Mouse (Mus musculus) A20 (cell line): ENCODE data around the gene Car6.

Experiments used
- DNase-seq: peaks from one replicate; pipeline ENCODE4 v3.0.0-alpha.2; 2011; ENCODE audit warnings: low read depth, low spot score

Car6 gene

DNA sequence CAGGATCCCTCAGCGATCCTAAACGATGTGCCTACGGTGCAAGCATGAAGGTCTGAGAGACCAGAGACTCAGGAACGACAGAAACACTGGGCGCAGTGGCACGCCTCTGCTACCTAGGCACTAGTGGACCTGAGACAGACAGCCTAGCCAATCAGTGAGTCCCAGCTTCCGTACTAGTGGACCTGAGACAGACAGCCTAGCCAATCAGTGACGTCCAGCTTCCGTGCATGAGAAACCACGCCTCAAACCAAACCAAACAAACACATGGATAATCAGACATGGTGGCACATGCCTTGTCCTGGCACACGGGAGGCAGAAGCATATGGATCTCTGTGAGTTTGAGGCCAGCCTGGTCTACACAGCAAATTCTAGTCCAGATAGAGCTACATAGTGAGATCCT is 12.9 kb downstream of the Car6 start:
- DNase-seq: peak; percentile 53

DNA sequence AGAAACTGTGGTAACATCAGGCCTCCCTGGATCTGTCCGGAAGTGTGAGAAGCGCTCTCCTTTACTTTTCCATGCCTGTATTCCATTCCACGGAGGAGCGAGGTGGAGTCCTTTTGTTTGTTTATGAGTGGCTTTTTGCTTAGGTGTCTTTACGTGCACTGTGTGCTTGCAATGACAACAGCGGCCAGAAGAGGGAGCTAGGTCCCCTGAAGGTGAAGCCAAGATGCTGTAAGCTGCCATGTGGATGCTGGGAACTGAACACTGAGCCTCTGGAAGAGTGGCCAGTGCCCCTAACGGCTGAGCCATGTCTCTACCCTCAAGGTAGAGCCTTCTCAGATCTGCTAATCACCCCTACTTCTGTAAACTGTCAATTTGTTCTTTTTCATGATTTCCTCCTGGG is 19.8 kb downstream of the Car6 start:
- peak; percentile 66 for DNase-seq

DNA sequence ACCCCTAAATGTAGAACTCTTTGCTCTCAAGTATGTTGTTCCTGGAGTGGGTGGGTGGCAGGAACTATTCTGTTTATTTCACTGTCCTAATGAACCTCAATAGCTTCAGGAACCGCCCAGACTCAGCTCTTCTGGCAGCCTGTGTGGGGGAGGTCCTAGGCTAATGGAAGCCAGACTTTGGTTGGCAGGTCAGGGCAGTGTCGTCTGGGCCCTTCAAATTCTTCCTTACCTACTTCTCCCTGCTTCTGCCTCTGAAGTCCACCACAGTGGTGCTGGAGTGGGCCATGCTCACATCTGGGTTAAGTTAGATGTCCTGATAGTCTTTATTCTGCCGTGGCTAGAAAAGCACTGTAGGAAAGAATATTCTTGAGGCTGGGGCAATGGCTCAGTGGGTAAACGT is 23.0 kb downstream of the Car6 start:
- DNase-seq: no peak

DNA sequence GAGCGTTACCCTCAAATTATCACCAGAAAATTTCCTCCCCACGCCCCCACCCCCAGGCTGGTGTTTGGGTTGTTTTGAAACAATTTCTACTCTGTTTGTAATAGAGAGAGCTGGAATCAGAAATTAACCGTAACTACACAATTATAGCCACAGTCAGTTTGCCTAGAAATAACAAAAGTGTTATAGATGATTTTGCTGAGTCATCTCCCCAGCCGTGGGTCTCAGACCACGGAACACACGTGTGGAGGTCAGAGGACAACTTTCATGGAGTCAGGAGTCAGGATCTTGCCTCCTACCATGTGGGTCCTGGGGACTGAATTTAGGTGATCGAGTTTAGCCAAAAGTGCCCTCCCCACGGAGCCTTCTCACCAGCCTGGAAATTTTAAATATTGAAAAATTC is 24.0 kb downstream of the Car6 start:
- DNase-seq: no peak

DNA sequence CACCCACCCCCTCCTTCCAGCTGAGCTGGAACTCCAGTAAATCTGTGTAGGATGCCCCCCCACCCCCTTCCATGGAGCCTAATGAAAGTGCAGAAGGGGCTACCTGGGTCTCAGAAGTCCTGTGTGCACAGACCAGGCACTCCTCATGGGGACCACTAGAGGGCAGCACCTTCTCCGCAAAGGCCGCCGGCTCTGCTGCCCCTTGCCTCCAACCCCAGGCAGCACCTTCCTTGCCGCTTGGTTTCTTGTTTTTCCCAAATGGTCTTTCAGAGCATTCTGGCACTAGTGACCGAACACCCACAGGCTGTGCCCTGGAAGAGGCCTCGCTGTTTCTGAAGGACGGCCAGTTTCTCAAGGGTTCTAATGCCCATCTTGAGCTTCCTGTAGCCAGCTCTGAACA is 24.6 kb downstream of the Car6 start:
- DNase-seq: peak; percentile 71

DNA sequence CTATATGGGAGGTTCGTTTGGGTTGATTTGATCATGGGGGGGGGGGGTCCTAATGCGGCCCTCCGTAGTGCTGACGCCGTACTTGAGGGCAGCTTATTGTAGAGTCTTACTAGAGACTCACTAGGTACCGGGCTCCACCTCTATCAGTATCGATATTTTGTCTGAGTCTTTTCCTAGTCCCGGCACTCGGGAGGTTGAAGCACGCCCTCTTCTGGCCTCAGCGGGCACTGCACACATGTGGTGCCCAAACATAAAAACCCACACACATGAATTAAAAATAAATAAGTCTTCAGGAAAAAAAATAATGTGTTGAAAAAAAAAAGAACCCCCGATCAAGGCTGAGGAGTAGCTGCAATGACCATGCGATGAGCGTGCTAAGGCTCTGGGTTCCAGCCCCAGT is 27.1 kb downstream of the Car6 start:
- no peak for DNase-seq

DNA sequence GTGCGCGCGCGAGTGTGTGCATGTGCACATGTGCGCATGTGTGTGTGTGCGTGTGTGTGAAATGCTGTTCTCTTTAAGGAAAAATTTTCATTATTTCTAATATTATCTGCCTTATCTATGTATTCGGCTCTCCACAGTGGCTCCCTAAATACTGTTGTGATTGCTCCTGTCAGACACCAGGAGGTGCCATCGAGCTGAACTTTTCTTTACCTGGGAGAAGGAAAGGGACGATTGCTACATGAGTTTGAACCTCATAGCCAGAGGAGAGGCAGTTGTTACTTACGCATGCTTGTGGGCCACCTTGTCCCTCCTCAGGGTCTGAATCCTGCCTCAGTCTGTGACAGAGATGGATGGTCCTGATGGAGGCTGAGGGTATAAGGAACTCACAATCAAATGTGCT is 27.9 kb downstream of the Car6 start:
- DNase-seq: peak; percentile 57

DNA sequence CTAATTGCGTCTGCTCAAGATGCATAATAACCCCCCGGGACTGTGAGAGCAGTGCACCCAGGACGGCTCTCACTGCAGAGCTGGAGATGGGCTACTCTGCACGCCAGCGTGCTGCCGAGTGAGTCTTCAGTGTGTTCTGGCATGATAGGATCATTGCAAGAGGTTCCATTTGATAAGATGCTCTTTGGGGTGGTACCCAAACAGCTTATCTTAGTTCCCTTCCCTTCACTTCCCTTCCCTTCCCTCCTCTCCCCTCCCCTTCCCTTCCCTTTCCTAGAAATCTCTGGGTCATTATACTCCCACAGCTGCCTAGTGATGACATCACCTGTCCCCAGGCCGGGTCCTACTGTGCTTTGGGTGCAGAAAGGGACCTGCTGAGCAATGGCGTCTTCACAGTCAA is 29.0 kb downstream of the Car6 start:
- no peak for DNase-seq

DNA sequence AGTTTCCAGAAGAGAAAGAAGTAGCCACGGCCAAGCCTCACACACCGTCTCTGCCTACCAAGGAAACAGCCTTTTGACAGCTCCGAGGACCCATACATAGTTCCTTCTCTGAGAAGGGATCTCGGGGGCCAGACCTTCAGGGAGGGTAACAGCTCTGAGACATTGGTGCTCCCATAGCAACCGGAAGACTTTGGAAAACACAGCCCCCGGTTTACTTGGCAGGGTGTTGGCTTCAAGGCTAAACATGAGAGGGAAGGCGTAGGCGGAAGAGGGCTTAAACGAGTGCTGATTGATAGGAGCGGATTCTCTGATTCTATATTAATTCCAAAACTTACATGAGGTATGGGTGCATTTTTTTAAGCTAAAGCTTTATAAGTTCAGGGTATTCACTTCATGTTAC is 32.7 kb downstream of the Car6 start:
- no peak for DNase-seq

DNA sequence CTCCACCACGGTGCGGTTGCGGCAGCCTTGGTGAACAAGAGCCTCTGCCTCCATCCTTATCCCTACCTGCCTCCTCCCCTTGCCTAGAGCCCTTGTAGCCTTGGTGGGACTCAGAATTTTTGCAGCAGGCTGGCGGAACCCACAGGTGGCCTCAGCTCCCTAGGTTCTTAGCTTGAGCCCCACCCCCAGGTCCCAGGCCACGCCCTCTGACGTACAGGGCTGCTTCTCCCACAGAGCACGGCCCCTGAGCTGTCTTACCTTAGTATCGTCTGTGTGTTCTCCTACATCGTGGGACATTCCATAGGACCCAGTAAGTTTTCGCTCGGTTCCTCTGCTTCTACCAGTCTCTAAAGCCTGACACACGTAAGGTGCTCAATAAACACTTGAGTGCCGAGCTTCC is 36.3 kb downstream of the Car6 start:
- DNase-seq: peak; percentile 90

DNA sequence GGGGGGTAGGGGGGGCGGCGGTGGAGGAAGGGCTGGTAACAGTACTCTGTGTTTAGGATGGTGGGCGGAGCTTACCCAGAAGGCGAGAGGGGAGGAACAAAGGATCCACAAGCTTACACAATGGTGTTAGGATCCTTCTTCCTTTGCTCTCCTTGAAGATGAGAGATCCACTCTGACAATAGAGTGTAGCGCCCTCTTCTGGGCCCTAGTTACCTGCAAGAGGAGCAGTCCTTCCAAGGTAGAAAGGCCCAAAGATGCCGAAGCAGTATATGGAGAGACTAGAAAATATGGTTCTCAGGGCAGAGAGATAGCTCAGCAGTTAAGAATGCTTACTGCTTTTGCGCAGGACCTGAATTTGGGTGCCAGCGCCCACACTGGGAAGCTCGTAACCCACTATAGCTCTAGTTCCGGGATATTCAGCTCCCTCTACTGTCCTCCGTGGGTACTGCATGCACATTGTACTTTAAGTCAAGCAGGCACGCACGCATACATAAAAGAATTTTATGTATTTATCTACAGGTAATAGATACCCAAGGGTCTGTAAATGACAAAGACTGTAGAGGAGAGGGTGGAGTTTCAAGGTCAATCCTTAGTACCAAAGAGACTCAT is 38.5 kb downstream of the Car6 start:
- DNase-seq: peak; percentile 60

DNA sequence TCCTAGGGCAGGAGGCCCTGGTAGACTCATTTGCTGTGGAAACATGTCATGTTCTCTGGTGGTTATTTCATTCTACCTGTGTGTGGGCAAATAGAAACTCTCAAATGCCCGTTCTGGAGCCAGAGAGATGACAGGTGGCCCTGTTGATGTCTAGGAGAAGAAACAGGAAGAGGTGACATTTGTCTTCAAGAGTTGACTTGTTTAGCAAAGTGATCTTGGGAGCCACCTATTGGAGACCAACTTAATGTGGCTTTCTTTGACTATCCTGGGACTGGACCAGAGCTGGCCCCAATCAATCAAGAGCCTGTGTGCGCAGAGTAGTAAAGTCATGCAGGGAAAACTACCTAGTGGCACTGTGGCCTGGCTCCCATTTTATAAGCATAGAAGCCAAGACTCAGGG is 41.7 kb downstream of the Car6 start:
- no peak for DNase-seq

DNA sequence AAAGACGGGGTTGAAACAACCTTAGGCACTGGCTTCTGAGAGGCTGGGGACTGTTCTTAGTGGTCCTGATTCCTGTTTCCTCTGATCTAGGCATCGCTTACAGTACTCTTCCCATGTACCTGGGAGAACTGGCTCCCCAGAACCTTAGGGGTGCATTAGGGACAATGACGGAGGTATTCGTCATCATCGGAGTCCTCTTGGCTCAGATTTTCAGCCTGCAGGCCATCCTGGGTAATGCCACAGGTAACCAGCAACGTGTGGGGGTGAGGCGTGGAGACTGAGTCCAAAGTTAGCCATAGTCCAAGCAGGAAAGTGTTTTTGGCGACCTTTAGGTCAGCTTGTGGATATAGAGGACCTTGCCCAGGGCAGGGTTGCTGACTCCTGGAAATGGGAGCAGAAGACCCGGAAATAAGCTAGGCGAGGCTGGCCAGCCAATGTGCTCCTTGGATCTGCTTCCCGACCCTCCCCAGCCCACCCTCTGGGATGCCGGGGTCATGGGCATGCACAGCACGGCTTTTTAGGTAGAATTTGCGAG is 43.7 kb downstream of the Car6 start:
- DNase-seq: no peak

DNA sequence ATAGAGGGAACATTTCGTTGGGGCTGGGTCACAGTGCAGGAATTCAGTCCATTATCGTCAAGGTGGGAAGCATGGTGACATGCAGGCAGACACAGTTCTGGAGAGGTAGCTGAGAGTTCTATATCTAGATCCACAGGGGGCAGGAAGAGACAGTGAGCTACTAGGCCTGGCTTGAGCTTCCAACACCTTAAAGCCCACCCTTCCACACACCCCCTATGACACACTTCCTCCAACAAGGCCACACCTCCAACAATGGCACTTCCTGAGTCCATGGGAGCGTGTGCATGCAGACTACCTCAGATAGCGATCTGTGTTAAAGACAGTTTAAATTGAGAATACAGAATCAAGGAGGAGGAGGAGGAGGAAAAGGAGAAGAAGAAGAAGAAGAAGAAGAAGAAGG is 45.4 kb downstream of the Car6 start:
- DNase-seq: no peak

DNA sequence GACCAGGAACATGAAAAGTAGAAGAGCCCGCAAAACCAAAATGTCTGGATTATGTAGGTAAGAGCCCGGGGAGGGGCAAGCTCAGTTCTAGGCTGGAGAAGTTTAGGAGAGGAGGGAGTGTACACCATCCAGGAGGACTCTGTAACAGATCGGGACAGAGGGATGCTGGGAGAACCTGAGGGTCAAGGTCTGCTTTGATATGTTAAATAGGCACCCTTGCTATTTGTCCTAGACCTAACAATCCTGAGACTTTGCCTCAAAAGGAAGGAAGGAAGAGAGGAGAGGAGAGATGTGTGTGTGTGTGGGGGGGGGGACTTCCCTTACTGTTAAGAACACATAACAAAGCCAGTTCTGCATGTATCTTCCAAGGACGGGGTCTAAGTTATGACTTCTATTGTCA is 45.8 kb downstream of the Car6 start:
- DNase-seq: no peak

DNA sequence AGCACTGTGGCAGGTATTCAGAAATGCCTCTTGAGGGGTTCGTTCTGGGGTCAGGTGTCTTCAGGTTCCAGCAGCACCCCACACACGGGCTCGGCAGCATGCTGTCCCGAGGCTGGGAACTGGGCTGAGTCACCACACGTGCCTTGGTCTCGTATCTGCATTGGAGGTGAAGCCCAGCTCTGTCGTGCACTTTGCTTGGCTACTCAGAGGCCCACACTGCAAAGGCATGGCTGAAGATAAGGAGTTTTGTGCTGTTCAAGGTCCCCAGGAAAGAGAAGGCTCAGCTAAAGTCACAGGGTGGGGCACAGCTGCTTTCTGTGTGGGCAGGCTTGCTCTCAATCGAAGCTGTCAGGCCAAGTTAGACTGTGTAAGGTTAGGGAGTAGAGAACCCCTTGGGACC is 48.6 kb downstream of the Car6 start:
- DNase-seq: no peak

DNA sequence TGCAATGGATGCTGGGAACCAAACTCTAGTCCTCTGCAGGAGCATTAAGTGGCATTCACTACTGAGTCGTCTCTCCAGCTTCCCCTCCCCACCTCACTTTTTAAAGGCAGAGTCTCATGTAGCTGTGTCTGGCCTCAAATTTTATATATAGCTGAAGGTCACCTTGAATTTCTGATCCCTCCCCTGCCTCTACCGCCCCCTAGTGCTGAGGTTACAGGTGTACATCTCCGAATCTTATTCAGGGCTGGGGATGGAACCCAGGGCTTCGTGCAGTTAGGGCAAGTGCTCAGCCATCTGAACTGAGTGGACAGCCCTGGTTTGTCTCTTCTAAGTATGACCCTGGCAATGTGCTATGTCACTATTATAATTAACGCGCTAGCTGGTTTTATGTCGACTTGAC is 50.1 kb downstream of the Car6 start:
- peak; percentile 43 for DNase-seq

DNA sequence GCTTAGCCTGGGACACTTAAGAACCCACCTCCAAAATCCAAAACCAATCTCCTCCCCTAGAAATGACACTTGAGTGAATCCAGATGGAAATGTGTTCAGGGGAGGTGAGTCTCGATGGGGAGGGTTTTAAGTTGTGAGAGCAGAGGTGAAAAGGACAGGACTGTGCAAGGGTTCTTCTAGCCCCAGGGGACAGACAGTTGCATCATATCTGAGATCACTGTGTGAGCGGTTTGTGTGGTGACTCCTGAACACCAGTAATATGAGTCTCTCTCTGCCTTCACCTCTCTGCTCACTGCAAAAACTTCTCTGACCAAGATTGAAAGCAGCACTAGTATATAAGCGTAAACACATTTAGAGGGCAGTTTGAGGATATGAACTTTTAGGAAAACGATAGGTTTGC is 54.8 kb downstream of the Car6 start:
- DNase-seq: no peak

DNA sequence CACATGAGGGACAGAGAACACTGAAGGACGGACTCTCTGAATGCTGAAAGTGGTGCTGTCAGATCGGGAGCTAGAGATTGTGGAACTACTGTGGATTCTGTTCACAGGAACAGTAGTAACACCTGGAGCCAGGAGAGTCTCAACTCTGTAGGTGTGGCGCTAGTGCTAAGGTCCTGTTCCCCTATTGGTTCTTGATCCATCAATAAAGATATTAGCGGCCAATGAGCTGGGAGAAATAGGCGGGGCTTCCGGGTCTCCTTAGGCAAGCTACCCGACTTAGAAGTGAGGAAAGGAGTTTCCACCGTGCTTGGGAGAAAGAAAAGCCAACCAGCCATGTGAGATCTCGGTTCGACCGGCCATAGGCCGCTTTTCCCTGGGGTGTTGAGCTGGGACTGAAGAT is 56.9 kb downstream of the Car6 start:
- DNase-seq: peak; percentile 86

DNA sequence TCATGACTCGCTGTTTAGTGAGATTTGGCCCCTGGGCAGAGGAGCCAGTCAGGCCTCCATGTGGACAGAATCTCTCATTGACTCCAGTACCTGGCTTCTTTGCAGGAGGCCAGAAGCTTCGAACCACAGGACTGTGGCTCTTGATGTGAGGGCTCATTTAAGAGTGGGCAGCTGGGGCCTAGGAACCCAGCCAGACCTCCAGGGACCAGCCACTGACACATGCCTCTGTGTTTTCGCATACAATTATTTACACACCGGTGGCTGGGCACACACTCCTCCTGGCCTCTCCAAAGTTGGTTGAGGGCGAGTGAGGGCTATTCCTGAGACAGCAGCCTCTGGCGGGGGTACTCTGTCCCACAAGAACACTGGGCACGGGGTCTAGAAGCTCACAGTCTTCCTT is 60.8 kb downstream of the Car6 start:
- no peak for DNase-seq

DNA sequence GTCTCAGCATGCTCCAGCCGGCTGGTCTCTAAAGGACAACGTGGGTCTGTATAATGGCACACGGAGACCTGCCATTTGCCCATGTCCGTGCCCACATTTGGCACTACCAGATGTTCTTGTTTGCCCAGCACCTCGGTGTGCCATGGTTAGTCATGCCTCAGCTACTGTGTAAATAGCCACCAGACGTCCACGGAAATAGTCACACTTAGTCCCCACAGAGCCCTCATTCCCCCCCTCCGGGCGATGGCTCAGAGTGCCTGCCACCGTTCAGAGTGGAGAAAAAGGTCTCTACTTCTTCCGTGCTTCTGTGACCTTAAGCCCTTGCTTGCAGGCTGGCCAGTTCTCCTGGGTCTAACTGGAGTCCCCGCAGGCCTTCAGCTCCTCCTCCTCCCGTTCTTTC is 62.0 kb downstream of the Car6 start:
- no peak for DNase-seq

DNA sequence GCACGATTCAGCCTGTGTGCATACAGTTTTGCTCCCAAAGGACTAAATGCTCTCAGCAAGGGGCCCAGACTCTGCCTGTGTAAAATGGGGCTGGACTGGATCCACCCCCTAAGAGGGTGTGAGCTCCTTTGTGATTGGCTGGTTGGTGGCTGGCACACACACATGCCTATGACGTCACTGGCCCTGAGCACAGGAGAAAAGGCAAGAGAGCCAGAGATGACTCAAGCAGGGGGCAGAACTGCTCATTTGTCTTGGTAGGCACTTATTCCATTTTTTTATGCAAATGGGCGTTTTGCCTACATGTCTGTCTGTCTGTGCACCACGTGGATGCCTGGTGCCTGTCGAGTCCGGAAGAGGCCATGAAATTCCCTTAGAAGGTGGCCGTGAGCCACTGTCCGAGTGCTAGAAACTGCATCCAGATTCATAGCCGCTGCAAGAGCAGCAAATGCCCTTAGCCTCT is 63.0 kb downstream of the Car6 start:
- peak; percentile 95 for DNase-seq

DNA sequence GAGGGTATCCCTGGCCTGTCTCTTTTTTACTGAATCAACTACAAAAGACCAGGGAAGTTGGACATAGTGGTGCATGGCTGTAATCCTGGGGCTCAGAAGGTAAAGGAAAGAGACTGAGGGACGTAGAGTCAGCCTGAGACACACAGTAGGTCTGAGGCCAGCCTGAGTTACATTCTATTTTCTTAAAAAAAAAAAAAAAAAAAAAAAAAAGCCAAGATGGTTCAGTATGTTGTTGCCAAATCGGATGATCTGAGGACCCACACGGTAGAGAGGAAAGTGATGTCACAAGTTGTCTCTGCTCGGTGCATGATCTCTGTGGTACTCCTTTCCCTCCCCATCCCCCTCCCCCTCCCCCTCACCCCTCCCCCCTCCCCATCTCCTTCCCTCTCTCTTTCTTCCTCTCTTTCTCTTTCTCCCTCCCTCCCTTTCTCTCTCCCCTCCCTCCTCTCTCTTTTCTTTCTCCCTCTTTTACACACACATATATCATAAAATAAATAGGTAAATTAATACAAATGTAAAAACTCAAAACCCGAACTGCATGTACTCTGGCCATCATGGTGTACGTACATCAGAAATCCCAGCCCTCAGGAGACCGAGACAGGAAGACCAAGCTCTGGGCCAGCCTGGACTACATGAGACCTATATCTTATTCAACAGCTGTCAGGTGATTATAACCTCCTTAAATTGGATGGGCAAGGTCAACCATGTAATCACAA is 63.6 kb downstream of the Car6 start:
- no peak for DNase-seq
